Mouse (Mus musculus): ENCODE measurements around the gene Mamstr. TPM values are rescaled to one million over a fixed set of nuclear protein-coding genes. Genes with fewer than 3 reads are reported as not detected.

Mamstr gene
- polyA plus RNA-seq, 1 experiment from 2014 or later, result 2.8 TPM

DNA sequence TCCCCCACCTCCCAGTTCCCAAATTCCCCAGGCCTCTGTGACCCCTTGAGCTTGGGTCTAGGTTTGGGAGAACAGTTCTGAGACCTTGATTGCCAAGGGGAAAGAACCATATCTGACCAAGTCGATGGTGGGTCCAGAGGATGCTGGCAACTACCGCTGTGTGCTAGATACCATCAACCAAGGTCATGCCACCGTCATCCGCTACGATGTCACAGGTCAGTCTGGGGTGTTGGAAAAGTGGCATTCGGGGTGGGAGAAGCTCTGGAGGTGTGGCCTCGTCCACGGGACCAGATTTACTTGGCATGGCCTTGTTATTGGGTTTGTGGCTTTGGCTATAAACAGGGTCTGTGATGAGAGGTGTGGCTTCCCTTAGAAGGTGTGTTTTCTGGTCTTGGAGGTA, 14.3 kb upstream of the Mamstr start:
- Histone ChIP-seq H3K27ac (ENCODE audit: low read depth, low read length) (no peak overlapping the region), H3K9ac (ENCODE audit: low read depth, low read length) (no peak overlapping the region), H3K4me2 (replicated peaks; ENCODE audit: low read depth) (no peak overlapping the region), H3K9me3 (ENCODE audit: control insufficient read depth) (no peaks in the 10 kb centered on the region), H3K27me3 (replicated peaks; ENCODE audit: control insufficient read depth, insufficient read depth, low read length) (peaks cover 62% of the 10 kb centered on the region), H3K4me3 (ENCODE audit: low read depth, low read length) (no peak overlapping the region), H3K36me3 (ENCODE audit: control insufficient read depth, insufficient read depth) (no peaks in the 10 kb centered on the region), H3K4me1 (replicated peaks; ENCODE audit: control insufficient read depth, insufficient read depth, low read length) (no peaks in the 10 kb centered on the region; the same call in 1 of the 2 replicates)
- 85% methylated on average over 8 of the region's 8 CpGs for WGBS
- no peak for ATAC-seq
- no peak for TF ChIP-seq CTCF (IDR thresholded peaks at IDR 0.05; ENCODE audit: low read depth)

GRCm38 (mm10) chr7:45626571-45627076, 13.2 kb upstream of the Mamstr start:
- no peaks in the 10 kb centered on the region; the same call in 1 of the 2 replicates for H3K4me1 ChIP-seq (replicated peaks; ENCODE audit: control insufficient read depth, insufficient read depth, low read length)
- no peak overlapping the region for H3K9ac ChIP-seq (ENCODE audit: low read depth, low read length)
- TF ChIP-seq CTCF (IDR thresholded peaks at IDR 0.05; ENCODE audit: low read depth), result no peak
- no peaks in the 10 kb centered on the region for H3K36me3 ChIP-seq (ENCODE audit: control insufficient read depth, insufficient read depth)
- WGBS, result 84% methylated on average over 7 of the region's 7 CpGs
- no peak overlapping the region for H3K4me3 ChIP-seq (ENCODE audit: low read depth, low read length)
- H3K27ac ChIP-seq (ENCODE audit: low read depth, low read length), result no peak overlapping the region
- no peaks in the 10 kb centered on the region for H3K9me3 ChIP-seq (ENCODE audit: control insufficient read depth)
- no peak overlapping the region for H3K4me2 ChIP-seq (replicated peaks; ENCODE audit: low read depth)
- ATAC-seq, result no peak
- H3K27me3 ChIP-seq (replicated peaks; ENCODE audit: control insufficient read depth, insufficient read depth, low read length), result peaks cover 66% of the 10 kb centered on the region

DNA sequence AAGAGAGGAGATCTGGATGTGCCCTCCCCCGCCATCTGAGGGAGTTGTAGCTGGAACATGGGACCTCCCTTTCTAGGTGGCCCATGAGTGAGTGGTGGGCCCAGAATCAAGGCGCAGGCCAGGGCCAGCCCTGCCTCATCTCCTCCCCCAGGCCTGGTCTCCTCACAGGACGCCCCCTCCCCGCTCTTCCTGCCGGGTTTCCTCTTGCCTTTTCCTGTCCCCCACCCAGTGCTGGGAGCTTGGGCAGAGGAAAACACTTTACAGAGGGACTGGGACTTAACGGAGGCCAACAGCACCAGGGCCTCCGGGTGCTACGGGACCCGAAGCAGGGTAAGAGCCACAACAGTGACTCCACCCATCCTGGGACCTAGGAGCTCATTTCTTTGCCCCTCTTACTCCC, 12.5 kb upstream of the Mamstr start, which contains the start of gene Rasip1:
TSS of gene Rasip1 (plus strand) at position 228 of the 400 bp plus-strand sequence.
- no peak for TF ChIP-seq CTCF (IDR thresholded peaks at IDR 0.05; ENCODE audit: low read depth)
- Histone ChIP-seq H3K27ac (ENCODE audit: low read depth, low read length) (peak within 1 kb of the TSS; percentile 28), H3K9ac (ENCODE audit: low read depth, low read length) (peak within 1 kb of the TSS; percentile 51), H3K4me2 (replicated peaks; ENCODE audit: low read depth) (peak within 1 kb of the TSS; percentile 78), H3K27me3 (replicated peaks; ENCODE audit: control insufficient read depth, insufficient read depth, low read length) (peaks cover 73% of the 10 kb centered on the region), H3K9me3 (ENCODE audit: control insufficient read depth) (no peaks in the 10 kb centered on the region), H3K4me1 (replicated peaks; ENCODE audit: control insufficient read depth, insufficient read depth, low read length) (no peaks in the 10 kb centered on the region; the same call in 1 of the 2 replicates), H3K4me3 (ENCODE audit: low read depth, low read length) (peak within 1 kb of the TSS; percentile 44), H3K36me3 (ENCODE audit: control insufficient read depth, insufficient read depth) (no peaks in the 10 kb centered on the region)
- WGBS, result 85% methylated on average over 9 of the region's 9 CpGs
- no peak for ATAC-seq

DNA sequence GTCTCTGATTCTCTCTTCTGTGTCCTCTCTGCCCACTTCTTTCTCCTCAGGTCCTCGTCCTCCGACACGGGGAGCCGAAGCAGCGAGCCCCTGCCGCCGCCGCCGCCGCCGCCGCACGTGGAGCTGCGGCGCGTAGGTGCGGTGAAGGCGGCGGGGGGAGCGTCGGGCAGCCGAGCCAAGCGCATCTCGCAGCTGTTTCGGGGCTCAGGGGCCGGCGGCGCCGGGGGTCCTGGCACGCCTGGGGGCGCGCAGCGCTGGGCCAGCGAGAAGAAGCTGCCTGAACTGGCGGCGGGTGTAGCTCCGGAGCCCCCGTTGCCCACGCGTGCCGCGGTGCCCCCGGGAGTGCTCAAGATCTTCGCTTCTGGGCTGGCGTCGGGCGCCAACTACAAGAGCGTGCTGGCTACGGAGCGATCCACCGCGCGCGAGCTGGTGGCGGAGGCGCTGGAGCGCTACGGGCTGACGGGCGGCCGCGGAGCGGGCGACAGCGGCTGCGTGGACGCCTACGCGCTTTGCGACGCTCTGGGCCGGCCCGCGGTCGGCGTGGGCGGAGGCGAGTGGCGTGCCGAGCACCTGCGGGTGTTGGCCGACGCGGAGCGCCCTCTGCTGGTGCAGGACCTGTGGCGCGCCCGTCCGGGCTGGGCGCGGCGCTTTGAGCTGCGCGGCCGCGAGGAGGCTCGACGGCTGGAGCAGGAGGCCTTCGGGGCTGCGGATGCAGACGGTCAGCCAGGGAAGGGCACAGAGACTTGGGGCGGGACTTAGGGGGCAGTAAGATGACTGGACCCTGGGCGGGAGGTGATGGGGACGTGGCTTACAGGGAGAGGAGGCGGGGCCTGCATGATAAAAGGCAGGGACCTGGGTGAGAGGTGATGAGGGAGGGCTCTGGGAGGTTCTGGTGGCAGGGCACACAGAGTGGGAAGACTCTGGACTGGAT, 11.1 kb upstream of the Mamstr start:
- TF ChIP-seq CTCF (IDR thresholded peaks at IDR 0.05; ENCODE audit: low read depth), result peak; percentile 94
- Histone ChIP-seq H3K27ac (ENCODE audit: low read depth, low read length) (peak overlapping the region; percentile 28; the same call in 1 of the 2 replicates), H3K4me1 (replicated peaks; ENCODE audit: control insufficient read depth, insufficient read depth, low read length) (no peaks in the 10 kb centered on the region; the same call in 1 of the 2 replicates), H3K4me3 (ENCODE audit: low read depth, low read length) (peak overlapping the region; percentile 44), H3K9me3 (ENCODE audit: control insufficient read depth) (no peaks in the 10 kb centered on the region), H3K36me3 (ENCODE audit: control insufficient read depth, insufficient read depth) (no peaks in the 10 kb centered on the region), H3K9ac (ENCODE audit: low read depth, low read length) (peak overlapping the region; percentile 51), H3K27me3 (replicated peaks; ENCODE audit: control insufficient read depth, insufficient read depth, low read length) (peaks cover 73% of the 10 kb centered on the region), H3K4me2 (replicated peaks; ENCODE audit: low read depth) (peak overlapping the region; percentile 78)
- whole genome bisulfite sequencing, result 2% methylated on average over 99 of the region's 105 CpGs
- ATAC-seq, result peak; percentile 79

DNA sequence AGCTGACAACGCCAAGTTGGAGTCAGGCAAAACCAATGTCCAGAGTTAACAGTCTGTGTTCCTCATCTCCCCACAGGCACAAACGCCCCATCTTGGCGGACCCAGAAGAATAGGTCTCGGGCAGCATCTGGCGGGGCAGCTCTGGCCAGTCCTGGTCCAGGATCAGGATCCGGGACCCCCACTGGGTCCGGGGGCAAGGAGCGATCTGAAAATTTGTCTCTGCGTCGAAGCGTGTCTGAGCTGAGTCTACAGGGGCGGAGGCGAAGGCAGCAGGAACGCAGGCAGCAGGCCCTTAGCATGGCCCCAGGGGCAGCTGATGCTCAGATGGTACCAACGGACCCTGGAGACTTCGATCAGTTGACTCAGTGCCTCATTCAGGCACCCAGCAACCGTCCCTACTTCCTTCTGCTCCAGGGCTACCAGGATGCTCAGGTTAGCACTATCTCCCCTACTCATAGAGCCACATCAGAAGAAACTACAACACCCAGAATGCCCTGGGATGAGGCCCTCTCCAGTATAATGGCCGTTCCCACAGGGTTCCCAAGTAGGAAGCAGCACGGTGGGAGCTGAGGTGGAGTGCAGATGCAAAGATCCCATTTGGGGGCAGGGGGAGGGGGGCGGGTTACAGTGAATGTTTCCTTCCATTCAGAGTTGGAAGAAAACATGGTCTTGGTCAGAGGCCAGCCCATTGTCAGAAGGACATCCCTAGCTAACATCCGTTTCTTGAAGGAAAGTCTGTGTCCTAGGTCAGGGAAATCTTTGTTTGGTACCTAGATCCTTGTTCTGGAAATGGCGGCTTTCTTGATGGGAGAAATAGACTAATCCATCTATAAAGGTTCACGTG, 9.5 kb upstream of the Mamstr start:
- no peak for ATAC-seq
- Histone ChIP-seq H3K27ac (ENCODE audit: low read depth, low read length) (no peak overlapping the region), H3K4me3 (ENCODE audit: low read depth, low read length) (no peak overlapping the region), H3K9ac (ENCODE audit: low read depth, low read length) (no peak overlapping the region), H3K9me3 (ENCODE audit: control insufficient read depth) (no peaks in the 10 kb centered on the region), H3K27me3 (replicated peaks; ENCODE audit: control insufficient read depth, insufficient read depth, low read length) (peaks cover 79% of the 10 kb centered on the region), H3K36me3 (ENCODE audit: control insufficient read depth, insufficient read depth) (no peaks in the 10 kb centered on the region), H3K4me1 (replicated peaks; ENCODE audit: control insufficient read depth, insufficient read depth, low read length) (no peaks in the 10 kb centered on the region; the same call in 1 of the 2 replicates), H3K4me2 (replicated peaks; ENCODE audit: low read depth) (no peak overlapping the region)
- no peak for TF ChIP-seq CTCF (IDR thresholded peaks at IDR 0.05; ENCODE audit: low read depth)
- WGBS, result 82% methylated on average over 23 of the region's 23 CpGs

Data from intestine, postnatal 0 days (tissue).